Mouse (Mus musculus) adrenal gland, postnatal 14 days (tissue): ENCODE measurements around the gene Tmsb15b2. TPM values are rescaled to one million over a fixed set of nuclear protein-coding genes. Genes with fewer than 3 reads are reported as not detected.

Experiments used
- total RNA-seq: library from RNA; stranded (reverse); gene quantifications from 2 replicates; pipeline ENCODE4 v1.2.3, GENCODE M21; 2021

Gene Tmsb15b2
- total RNA-seq, 1 experiment from 2014 or later: 14.5 TPM

Other genes with a start within 250 kb of the Tmsb15b2 start
- gene Morf4l2, start 231.8 kb downstream of the Tmsb15b2 start, total RNA-seq: 321 and 346 TPM in 2 replicates
- not detected in 2 replicates for gene Glra4, start 195.4 kb downstream of the Tmsb15b2 start, total RNA-seq
- 5.2 and 8.1 TPM in 2 replicates for gene Plp1, start 152.8 kb downstream of the Tmsb15b2 start, total RNA-seq
- 0.56 and 0.68 TPM in 2 replicates for gene Rab9b, start 106.7 kb downstream of the Tmsb15b2 start, total RNA-seq
- not detected in 2 replicates for gene H2bfm, start 48.2 kb downstream of the Tmsb15b2 start, total RNA-seq
- 0.75 TPM in 1 of 2 replicates, not detected in the other for gene Tmsb15l, start 1.4 kb upstream of the Tmsb15b2 start, total RNA-seq
- gene Tmsb15b1, start 1.4 kb upstream of the Tmsb15b2 start, total RNA-seq: 7.3 and 7.4 TPM in 2 replicates
- gene Zcchc18, start 17.7 kb upstream of the Tmsb15b2 start, total RNA-seq: 10.5 and 13.3 TPM in 2 replicates
- 6.8 and 8.4 TPM in 2 replicates for gene Slc25a53, start 62.8 kb upstream of the Tmsb15b2 start, total RNA-seq
- gene Fam199x, start 74.1 kb upstream of the Tmsb15b2 start, total RNA-seq: 6.0 and 6.3 TPM in 2 replicates
- not detected in 2 replicates for gene Esx1, start 146.6 kb upstream of the Tmsb15b2 start, total RNA-seq